Mouse (Mus musculus): ENCODE data around the gene Mybphl. TPM values are rescaled to one million over a fixed set of nuclear protein-coding genes. Genes with fewer than 3 reads are reported as not detected.

Mybphl gene
- polyA plus RNA-seq, 1 experiment from 2014 or later = not detected

- Histone ChIP-seq H3K9ac (ENCODE audit: low read depth, low read length) (no peak overlapping the region), H3K9me3 (ENCODE audit: control insufficient read depth, low read length) (no peaks in the 10 kb centered on the region), H3K36me3 (ENCODE audit: control insufficient read depth, insufficient read depth, low read length) (no peaks in the 10 kb centered on the region), H3K4me3 (ENCODE audit: low read length) (no peak overlapping the region), H3K27ac (ENCODE audit: low read depth, low read length) (no peak overlapping the region), H3K27me3 (ENCODE audit: control insufficient read depth, insufficient read depth, low read length) (no peaks in the 10 kb centered on the region), H3K4me1 (ENCODE audit: control insufficient read depth, insufficient read depth, low read length) (peaks cover 6% of the 10 kb centered on the region; the same call in 1 of the 2 replicates), H3K4me2 (replicated peaks; ENCODE audit: low read depth, low read length) (no peak overlapping the region)
- ATAC-seq (ENCODE audit: low FRiP score, low TSS enrichment) = no peak
- WGBS = 86% methylated on average over 6 of the region's 6 CpGs
Measured at GRCm38 (mm10) chr3:108380695-108381094, 16.0 kb downstream of the Mybphl start.

GRCm38 (mm10) chr3:108381945-108382875 is 17.5 kb downstream of the Mybphl start:
- Histone ChIP-seq H3K4me2 (replicated peaks; ENCODE audit: low read depth, low read length) (no peak overlapping the region; the same call in 1 of the 2 replicates), H3K4me1 (ENCODE audit: control insufficient read depth, insufficient read depth, low read length) (peaks cover 6% of the 10 kb centered on the region; the same call in 1 of the 2 replicates), H3K27ac (ENCODE audit: low read depth, low read length) (no peak overlapping the region), H3K27me3 (ENCODE audit: control insufficient read depth, insufficient read depth, low read length) (no peaks in the 10 kb centered on the region), H3K4me3 (ENCODE audit: low read length) (no peak overlapping the region), H3K9me3 (ENCODE audit: control insufficient read depth, low read length) (no peaks in the 10 kb centered on the region), H3K36me3 (ENCODE audit: control insufficient read depth, insufficient read depth, low read length) (peaks cover 10% of the 10 kb centered on the region; the same call in 1 of the 2 replicates), H3K9ac (ENCODE audit: low read depth, low read length) (no peak overlapping the region)
- WGBS = 62% methylated on average over 14 of the region's 14 CpGs
- ATAC-seq (ENCODE audit: low FRiP score, low TSS enrichment) = no peak

- Histone ChIP-seq H3K9me3 (ENCODE audit: control insufficient read depth, low read length) (no peaks in the 10 kb centered on the region), H3K4me1 (ENCODE audit: control insufficient read depth, insufficient read depth, low read length) (peaks cover 6% of the 10 kb centered on the region; the same call in 1 of the 2 replicates), H3K27me3 (ENCODE audit: control insufficient read depth, insufficient read depth, low read length) (no peaks in the 10 kb centered on the region), H3K36me3 (ENCODE audit: control insufficient read depth, insufficient read depth, low read length) (peaks cover 14% of the 10 kb centered on the region; the same call in 1 of the 2 replicates), H3K27ac (ENCODE audit: low read depth, low read length) (no peak within 1 kb of the TSS), H3K9ac (ENCODE audit: low read depth, low read length) (peak within 1 kb of the TSS; percentile 58), H3K4me3 (ENCODE audit: low read length) (peak within 1 kb of the TSS; percentile 65), H3K4me2 (replicated peaks; ENCODE audit: low read depth, low read length) (peak within 1 kb of the TSS; percentile 68)
- peak; percentile 90 for ATAC-seq (ENCODE audit: low FRiP score, low TSS enrichment)
- under 1% methylated on average over 44 of the region's 44 CpGs for WGBS
Measured at GRCm38 (mm10) chr3:108383485-108384354, 19.0 kb downstream of the Mybphl start, which contains the start of gene Psrc1. Gene Psrc1 (plus strand): TSS chr3:108383839.

DNA sequence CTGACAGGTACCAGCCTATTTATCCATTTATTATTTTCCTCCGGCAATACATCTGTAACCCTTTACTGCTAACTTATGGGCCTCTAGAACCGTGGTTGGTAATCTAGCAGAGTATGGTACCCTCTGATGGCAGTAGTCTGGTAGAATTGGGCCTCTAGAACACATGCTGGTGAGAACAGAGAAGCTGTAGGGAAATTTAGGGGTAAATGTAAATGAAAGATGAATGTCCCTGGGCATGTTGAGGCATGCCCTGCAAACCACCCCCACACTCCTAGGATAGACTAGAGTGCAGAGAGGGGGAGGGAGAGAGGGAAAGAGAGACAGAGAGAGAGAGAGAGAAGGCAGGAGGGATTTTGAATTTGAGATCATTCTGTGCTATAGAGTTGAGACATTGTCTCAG is 19.7 kb downstream of the Mybphl start:
- H3K9me3 ChIP-seq (ENCODE audit: control insufficient read depth, low read length) = no peaks in the 10 kb centered on the region
- H3K4me2 ChIP-seq (replicated peaks; ENCODE audit: low read depth, low read length) = peak overlapping the region; percentile 68
- no peak overlapping the region for H3K27ac ChIP-seq (ENCODE audit: low read depth, low read length)
- WGBS = 38% methylated on average over 2 of the region's 2 CpGs
- no peaks in the 10 kb centered on the region for H3K27me3 ChIP-seq (ENCODE audit: control insufficient read depth, insufficient read depth, low read length)
- peaks cover 14% of the 10 kb centered on the region; the same call in 1 of the 2 replicates for H3K36me3 ChIP-seq (ENCODE audit: control insufficient read depth, insufficient read depth, low read length)
- ATAC-seq (ENCODE audit: low FRiP score, low TSS enrichment) = no peak
- H3K9ac ChIP-seq (ENCODE audit: low read depth, low read length) = peak overlapping the region; percentile 58
- H3K4me3 ChIP-seq (ENCODE audit: low read length) = peak overlapping the region; percentile 65
- H3K4me1 ChIP-seq (ENCODE audit: control insufficient read depth, insufficient read depth, low read length) = peaks cover 7% of the 10 kb centered on the region; the same call in 1 of the 2 replicates

GRCm38 (mm10) chr3:108386186-108386585 is 21.5 kb downstream of the Mybphl start:
- H3K27ac ChIP-seq (ENCODE audit: low read depth, low read length) = no peak overlapping the region
- H3K36me3 ChIP-seq (ENCODE audit: control insufficient read depth, insufficient read depth, low read length) = peaks cover 14% of the 10 kb centered on the region; the same call in 1 of the 2 replicates
- peaks cover 10% of the 10 kb centered on the region; the same call in 1 of the 2 replicates for H3K4me1 ChIP-seq (ENCODE audit: control insufficient read depth, insufficient read depth, low read length)
- no peaks in the 10 kb centered on the region for H3K27me3 ChIP-seq (ENCODE audit: control insufficient read depth, insufficient read depth, low read length)
- no peak overlapping the region for H3K4me3 ChIP-seq (ENCODE audit: low read length)
- no peaks in the 10 kb centered on the region for H3K9me3 ChIP-seq (ENCODE audit: control insufficient read depth, low read length)
- no peak overlapping the region for H3K4me2 ChIP-seq (replicated peaks; ENCODE audit: low read depth, low read length)
- no peak for ATAC-seq (ENCODE audit: low FRiP score, low TSS enrichment)
- 90% methylated on average over 10 of the region's 10 CpGs for WGBS
- no peak overlapping the region for H3K9ac ChIP-seq (ENCODE audit: low read depth, low read length)

DNA sequence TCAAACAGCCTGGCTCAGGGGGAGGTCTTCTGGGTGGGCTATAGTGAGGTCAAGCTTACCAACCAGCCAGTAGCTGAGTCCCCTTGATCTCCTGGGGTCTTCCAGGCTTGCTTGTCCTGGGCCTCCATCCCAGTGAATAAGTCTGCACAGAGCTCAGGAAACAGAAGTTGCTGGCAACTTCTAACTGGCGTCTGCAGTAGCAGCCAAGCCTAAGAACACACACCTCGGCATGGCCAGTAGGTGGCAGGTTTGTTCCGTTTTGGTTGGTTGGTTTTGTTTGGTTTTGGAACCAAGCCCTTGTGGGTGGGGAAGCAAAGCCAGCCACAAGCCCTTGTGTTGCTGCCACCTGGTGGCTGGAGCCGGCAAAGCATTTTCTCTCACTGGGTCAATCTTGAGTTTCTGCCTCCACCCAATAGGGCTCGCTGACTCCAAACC is 24.4 kb downstream of the Mybphl start:
- WGBS = 4% methylated on average over 5 of the region's 5 CpGs
- peaks cover 19% of the 10 kb centered on the region; the same call in 1 of the 2 replicates for H3K4me1 ChIP-seq (ENCODE audit: control insufficient read depth, insufficient read depth, low read length)
- peak; percentile 74 for ATAC-seq (ENCODE audit: low FRiP score, low TSS enrichment)
- H3K27ac ChIP-seq (ENCODE audit: low read depth, low read length) = peak overlapping the region; percentile 48; the same call in 1 of the 2 replicates
- H3K36me3 ChIP-seq (ENCODE audit: control insufficient read depth, insufficient read depth, low read length) = peaks cover 19% of the 10 kb centered on the region; the same call in 1 of the 2 replicates
- no peaks in the 10 kb centered on the region for H3K27me3 ChIP-seq (ENCODE audit: control insufficient read depth, insufficient read depth, low read length)
- no peak overlapping the region for H3K9ac ChIP-seq (ENCODE audit: low read depth, low read length)
- no peak overlapping the region for H3K4me3 ChIP-seq (ENCODE audit: low read length)
- H3K9me3 ChIP-seq (ENCODE audit: control insufficient read depth, low read length) = no peaks in the 10 kb centered on the region
- H3K4me2 ChIP-seq (replicated peaks; ENCODE audit: low read depth, low read length) = no peak overlapping the region

GRCm38 (mm10) chr3:108392299-108392698 is 27.6 kb downstream of the Mybphl start:
- no peak for ATAC-seq (ENCODE audit: low FRiP score, low TSS enrichment)
- Histone ChIP-seq H3K4me1 (ENCODE audit: control insufficient read depth, insufficient read depth, low read length) (peaks cover 13% of the 10 kb centered on the region; the same call in 1 of the 2 replicates), H3K4me3 (ENCODE audit: low read length) (no peak overlapping the region), H3K36me3 (ENCODE audit: control insufficient read depth, insufficient read depth, low read length) (peaks cover 33% of the 10 kb centered on the region), H3K9ac (ENCODE audit: low read depth, low read length) (0 out of 2 replicates have a peak overlapping the region, but pooled peaks have one; percentile 8), H3K4me2 (replicated peaks; ENCODE audit: low read depth, low read length) (0 out of 2 replicates have a peak overlapping the region, but pooled peaks have one; percentile 5), H3K27me3 (ENCODE audit: control insufficient read depth, insufficient read depth, low read length) (no peaks in the 10 kb centered on the region), H3K27ac (ENCODE audit: low read depth, low read length) (no peak overlapping the region), H3K9me3 (ENCODE audit: control insufficient read depth, low read length) (no peaks in the 10 kb centered on the region)
- 19% methylated on average over 10 of the region's 10 CpGs for WGBS

GRCm38 (mm10) chr3:108392793-108393192 is 28.1 kb downstream of the Mybphl start:
- 61% methylated on average over 15 of the region's 15 CpGs for WGBS
- peaks cover 35% of the 10 kb centered on the region for H3K36me3 ChIP-seq (ENCODE audit: control insufficient read depth, insufficient read depth, low read length)
- no peak overlapping the region for H3K4me3 ChIP-seq (ENCODE audit: low read length)
- H3K27ac ChIP-seq (ENCODE audit: low read depth, low read length) = no peak overlapping the region
- H3K9ac ChIP-seq (ENCODE audit: low read depth, low read length) = no peak overlapping the region
- no peak overlapping the region for H3K4me2 ChIP-seq (replicated peaks; ENCODE audit: low read depth, low read length)
- peaks cover 13% of the 10 kb centered on the region; the same call in 1 of the 2 replicates for H3K4me1 ChIP-seq (ENCODE audit: control insufficient read depth, insufficient read depth, low read length)
- no peaks in the 10 kb centered on the region for H3K27me3 ChIP-seq (ENCODE audit: control insufficient read depth, insufficient read depth, low read length)
- ATAC-seq (ENCODE audit: low FRiP score, low TSS enrichment) = no peak
- no peaks in the 10 kb centered on the region for H3K9me3 ChIP-seq (ENCODE audit: control insufficient read depth, low read length)
